Mouse (Mus musculus) gastrocnemius, postnatal 4 days (tissue): ENCODE measurements around the gene Fem1a. TPM values are rescaled to one million over a fixed set of nuclear protein-coding genes. Genes with fewer than 3 reads are reported as not detected.

ENCODE experiments used
- DNase-seq, 2 experiments: peaks; one replicate each; pipeline ENCODE4 v3.0.0; 2021 to 2022; ENCODE audit warnings: low spot score in 2 of 2, mixed read lengths in 2 of 2
- microRNA-seq: library from miRNA; unstranded; fragments of <30 nt; microRNA quantifications from one replicate; pipeline ENCODE4 v1.2.0, GENCODE M21; 2021
- total RNA-seq, 2 experiments: library from RNA; stranded (reverse); gene quantifications; 2 replicates each; pipeline ENCODE4 v1.2.3; 2021

Gene Fem1a
- total RNA-seq, 2 experiments from 2014 or later: 98.3 to 99.9 TPM

- DNase-seq: no peak
Measured at GRCm38 (mm10) chr17:56302363-56302996, 45.9 kb downstream of the Fem1a start.

GRCm38 (mm10) chr17:56303160-56303846 is 46.7 kb downstream of the Fem1a start, which contains the start of gene Uhrf1:
Gene Uhrf1, plus strand, starts transcription at chr17:56303321.
- DNase-seq: peak; percentile 70 to 88

- DNase-seq: peak; percentile 95 to 97
Measured at GRCm38 (mm10) chr17:56303847-56304586, 47.4 kb downstream of the Fem1a start.

GRCm38 (mm10) chr17:56304718-56305117 is 48.1 kb downstream of the Fem1a start:
- no peak for DNase-seq

- no peak for DNase-seq
Measured at GRCm38 (mm10) chr17:56305156-56305555, 48.5 kb downstream of the Fem1a start.

GRCm38 (mm10) chr17:56305826-56306225 is 49.2 kb downstream of the Fem1a start:
- DNase-seq: no peak

- DNase-seq: no peak
Measured at GRCm38 (mm10) chr17:56308088-56308487, 51.5 kb downstream of the Fem1a start.

GRCm38 (mm10) chr17:56309191-56309945 is 52.8 kb downstream of the Fem1a start:
- no peak for DNase-seq

Small RNA genes within 50 kb of the gene (microRNA-seq; reads per million reads assigned to microRNA genes)
- 3.6 reads per million, percentile 11 among the genes with 10 or more reads in this experiment for gene Mir7b

Other genes starting within 250 kb of the Fem1a start
- 10 to 100 TPM; 56.0 to 59.9 TPM for gene Sh3gl1, start 220.2 kb upstream of the Fem1a start, total RNA-seq
- 10 to 100 TPM; 13.4 to 14.0 TPM for gene Chaf1a, start 216.4 kb upstream of the Fem1a start, total RNA-seq
- 10 to 100 TPM; 45.7 to 46.1 TPM for gene Ubxn6, start 181.8 kb upstream of the Fem1a start, total RNA-seq
- gene Hdgfl2, start 177.2 kb upstream of the Fem1a start, total RNA-seq: 10 to 100 TPM; 52.4 to 61.6 TPM
- 10 to 100 TPM; 60.0 to 80.1 TPM for gene Plin4, start 147.0 kb upstream of the Fem1a start, total RNA-seq
- 10 to 100 TPM; 25.7 to 29.7 TPM for gene Plin5, start 139.2 kb upstream of the Fem1a start, total RNA-seq
- gene Lrg1, start 134.8 kb upstream of the Fem1a start, total RNA-seq: 1 to 10 TPM; 3.1 to 4.0 TPM
- 10 to 100 TPM; 21.0 to 21.8 TPM for gene Sema6b, start 116.5 kb upstream of the Fem1a start, total RNA-seq
- gene Tnfaip8l1, start 94.3 kb upstream of the Fem1a start, total RNA-seq: 1 to 10 TPM; 6.7 to 6.8 TPM
- gene Mydgf, start 72.9 kb upstream of the Fem1a start, total RNA-seq: 10 to 100 TPM; 42.4 to 47.5 TPM
- gene Dpp9, start 37.9 kb upstream of the Fem1a start, total RNA-seq: 10 to 100 TPM; 30.0 to 30.5 TPM
- 1 to 10 TPM; 8.5 to 8.9 TPM for gene Ticam1, start 20.0 kb downstream of the Fem1a start, total RNA-seq
- 10 to 100 TPM; 59.0 to 60.6 TPM for gene Plin3, start 36.1 kb downstream of the Fem1a start, total RNA-seq
- not detected for gene Arrdc5, start 43.5 kb downstream of the Fem1a start, total RNA-seq
- gene Uhrf1, start 46.5 kb downstream of the Fem1a start, total RNA-seq: 10 to 100 TPM; 39.7 to 41.6 TPM
- 10 to 100 TPM; 33.3 to 35.0 TPM for gene Kdm4b, start 69.3 kb downstream of the Fem1a start, total RNA-seq
- gene Ptprs, start 219.7 kb downstream of the Fem1a start, total RNA-seq: 100 to 1,000 TPM; 115 TPM